Mouse (Mus musculus) liver, embryonic 18 days (tissue): Measurements from ENCODE around the gene Il23r. TPM values are rescaled to one million over a fixed set of nuclear protein-coding genes. Genes with fewer than 3 reads are reported as not detected.

ENCODE experiments used
- polyA plus RNA-seq: library from polyadenylated mRNA; depleted of rRNA; stranded (reverse); fragments of >200 nt; gene quantifications from 2 replicates; pipeline ENCODE4 v1.2.3, GENCODE M21; 2012; rRNA removed

Gene Il23r
- not detected in 2 replicates for polyA plus RNA-seq

DNA sequence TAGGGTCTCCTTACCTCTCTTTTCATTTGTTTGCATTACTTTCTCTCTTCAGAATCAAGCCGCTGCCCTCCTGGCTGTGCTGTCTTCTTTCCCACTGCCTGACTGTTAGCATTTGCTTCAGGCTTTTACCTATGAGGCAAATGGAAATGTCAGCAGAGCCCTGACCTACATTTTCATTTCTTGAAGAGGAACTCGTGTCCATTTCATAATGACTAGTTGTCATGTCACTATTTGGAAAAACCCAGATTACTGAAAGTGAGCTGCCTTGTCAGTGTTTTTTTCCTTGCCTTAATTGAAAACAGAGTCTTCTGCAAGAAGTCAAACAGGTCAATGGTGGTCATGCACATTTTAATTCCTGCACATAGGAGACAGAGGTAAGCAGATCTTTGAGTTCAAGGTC is at the start of gene Il23r:
Gene Il23r (minus strand): TSS at position 101 of the 400 bp plus-strand sequence.

DNA sequence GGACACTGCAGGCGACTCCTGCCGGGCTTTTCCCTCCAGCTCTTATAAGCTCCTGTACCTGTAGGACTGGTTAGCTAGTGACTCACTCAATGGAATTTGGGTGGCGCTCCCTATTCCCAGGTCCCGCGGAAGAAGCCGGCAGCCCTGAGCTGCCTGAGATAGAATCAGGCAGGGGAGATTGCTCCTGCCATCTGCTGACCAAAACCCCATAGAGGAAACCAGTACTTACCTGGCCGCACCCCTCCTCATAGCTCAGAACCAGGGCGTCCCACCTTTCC is 44.1 kb upstream of the Il23r start, which contains the start of gene Tacstd2:
Gene Tacstd2 (minus strand): TSS at position 20 of the 278 bp plus-strand sequence.

DNA sequence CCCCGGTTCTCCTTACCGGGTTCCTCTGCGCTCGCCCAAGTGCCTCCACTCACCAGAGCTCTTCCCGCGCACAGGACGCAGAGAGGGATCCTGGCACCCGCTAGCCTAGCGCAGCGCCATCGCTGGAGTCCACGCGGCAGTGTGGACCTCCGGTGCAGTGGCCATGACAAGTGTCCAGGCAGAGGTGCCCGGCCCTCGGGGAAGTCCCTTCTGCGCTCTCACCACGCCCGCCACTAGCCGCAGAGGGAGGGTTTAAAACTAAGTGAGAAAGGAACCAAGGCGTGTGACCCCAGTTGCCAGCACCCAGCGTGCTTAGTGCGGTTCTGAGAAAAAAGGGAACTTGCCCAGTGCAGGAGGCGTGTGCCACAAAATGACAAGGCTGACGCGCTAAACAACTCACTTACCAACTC is 115.7 kb downstream of the Il23r start, which contains the start of gene Il12rb2:
Gene Il12rb2 (minus strand): TSS at position 207 of the 410 bp plus-strand sequence.

Other genes with a start within 250 kb of the Il23r start
- gene Il12rb2, start 115.7 kb downstream of the Il23r start, polyA plus RNA-seq: 0.35 and 0.46 TPM in 2 replicates
- gene Tacstd2, start 43.9 kb upstream of the Il23r start, polyA plus RNA-seq: 0.77 and 0.97 TPM in 2 replicates